Mouse (Mus musculus) cortical plate, adult 2 months (tissue): ENCODE measurements around the gene Shank2.

ENCODE experiments used
- CTCF ChIP-seq: fragments of 200-500 bp; IDR thresholded peaks from 2 replicates; pipeline ENCODE4 v1.5.1; 2011; ENCODE audit warnings: mild to moderate bottlenecking, control low read depth, low read length; ENCODE audit not compliant: insufficient read depth; ENCODE audit errors: extremely low read depth
- POLR2A ChIP-seq: fragments of 200-500 bp; IDR thresholded peaks from 2 replicates; pipeline ENCODE4 v1.6.1; 2011; ENCODE audit warnings: mild to moderate bottlenecking, low read length, control low read depth; ENCODE audit not compliant: insufficient read depth; ENCODE audit errors: extremely low read depth

DNA sequence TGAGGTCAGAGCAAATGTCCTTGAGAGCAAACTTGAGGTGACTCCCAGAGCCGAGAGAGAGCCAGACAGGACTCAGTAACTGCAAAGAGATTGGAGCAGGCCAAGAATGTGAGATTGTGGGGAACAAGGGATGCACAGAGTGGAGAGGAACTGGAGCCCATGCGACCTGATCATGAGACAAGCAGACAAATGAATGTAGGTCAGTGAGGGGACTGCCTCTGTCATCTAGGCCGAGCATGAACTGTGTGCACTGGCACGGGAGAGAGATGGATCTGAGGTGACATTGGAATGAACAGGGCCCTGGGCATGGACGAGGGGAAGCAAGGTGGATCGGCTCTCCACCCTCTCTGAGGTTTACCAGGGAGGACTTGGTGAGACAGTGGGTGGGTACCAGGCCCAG lies 260.9 kb downstream of the Shank2 start:
- TF ChIP-seq POLR2A: no peak
- no peak for TF ChIP-seq CTCF
